Mouse (Mus musculus) ES-E14 (cell line): ENCODE measurements around the gene Eml4.

Experiments
- HCFC1 ChIP-seq: IDR thresholded peaks from 2 replicates; pipeline ENCODE4 v1.6.1; 2012; ENCODE audit warnings: low read length, inconsistent platforms, borderline replicate concordance; ENCODE audit not compliant: insufficient read depth
- ZC3H11A ChIP-seq: IDR thresholded peaks from 2 replicates; pipeline ENCODE4 v1.6.1; 2012; ENCODE audit warnings: low read depth, mild to moderate bottlenecking, inconsistent platforms, low read length, borderline replicate concordance

DNA sequence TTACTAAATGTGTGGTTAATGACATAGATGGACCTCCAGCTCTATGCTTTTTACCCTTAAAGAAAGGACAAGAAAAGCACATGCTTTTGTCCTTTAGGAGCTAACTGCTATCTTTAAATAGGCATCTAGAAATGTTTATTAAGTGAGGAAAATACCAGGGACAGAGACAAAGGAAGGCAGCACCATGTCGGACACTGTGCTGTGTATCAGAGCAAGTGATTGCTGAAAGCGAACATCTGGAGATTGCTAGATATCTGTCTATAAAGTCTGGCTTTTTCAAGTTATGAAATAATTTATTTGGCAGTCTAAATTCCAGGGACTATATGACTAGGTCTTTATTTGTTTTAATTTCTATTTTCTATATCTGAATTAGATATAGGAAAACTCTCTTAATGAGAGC lies 4.8 kb downstream of the Eml4 start:
- TF ChIP-seq ZC3H11A, result no peak
- no peak for TF ChIP-seq HCFC1
